Mouse (Mus musculus): Measurements from ENCODE around the gene H6pd. TPM values are rescaled to one million over a fixed set of nuclear protein-coding genes. Genes with fewer than 3 reads are reported as not detected.
A peak's percentile ranks its signal among the peaks of the same experiment; 100 is the strongest.

Gene H6pd
- polyA plus RNA-seq, 1 experiment from 2014 or later, result 11.4 TPM

DNA sequence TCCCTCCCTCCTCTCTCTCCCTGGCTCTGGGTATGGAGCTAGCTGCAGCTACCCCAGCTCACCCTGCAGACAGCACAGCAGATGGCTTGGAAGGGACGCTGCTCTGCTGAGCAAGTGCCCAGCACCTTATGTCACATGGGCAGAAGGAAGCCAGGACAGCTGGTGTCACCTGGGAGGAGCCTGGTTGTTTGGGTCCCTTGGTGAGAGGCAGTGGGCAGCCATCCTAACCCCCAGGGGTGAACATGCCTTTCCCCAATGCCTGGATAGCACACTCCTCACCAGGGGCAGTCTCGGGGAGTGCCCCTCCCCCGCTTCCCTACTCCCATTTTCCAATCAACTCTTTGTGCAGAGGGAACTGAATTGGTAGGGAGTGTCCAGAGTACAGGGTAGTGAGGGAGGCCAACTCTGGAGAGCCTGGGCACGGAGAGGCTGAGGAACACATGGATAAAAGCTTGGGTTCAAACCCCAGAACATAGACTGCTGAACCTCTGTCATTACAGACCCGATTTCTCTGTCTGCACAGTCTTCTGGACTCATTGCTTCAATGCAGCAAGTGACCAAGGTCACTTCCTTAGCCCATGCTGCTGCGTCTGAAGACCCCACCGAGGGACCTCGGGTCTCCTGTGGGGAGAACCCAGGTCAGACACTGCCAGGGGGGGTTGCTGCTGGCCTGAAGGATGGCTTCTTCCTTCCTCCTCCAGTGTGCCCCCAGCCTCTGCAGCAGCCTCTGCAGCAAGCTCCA is 18.4 kb downstream of the H6pd start:
- H3K36me3 ChIP-seq (ENCODE audit: control insufficient read depth, insufficient read depth), result no peaks in the 10 kb centered on the region
- peak overlapping the region; percentile 61 for H3K27ac ChIP-seq (ENCODE audit: low read length)
- peak overlapping the region; percentile 54 for H3K9ac ChIP-seq (ENCODE audit: low read length)
- no peaks in the 10 kb centered on the region for H3K9me3 ChIP-seq (replicated peaks; ENCODE audit: control insufficient read depth, low read length)
- ATAC-seq (replicated peaks; ENCODE audit: extremely low read depth, insufficient read depth, low FRiP score), result peak; percentile 35
- H3K27me3 ChIP-seq (ENCODE audit: control insufficient read depth, insufficient read depth, low read length), result no peaks in the 10 kb centered on the region
- H3K4me3 ChIP-seq (ENCODE audit: low read length), result no peak overlapping the region
- WGBS, result 24% methylated on average over 8 of the region's 8 CpGs
- H3K4me1 ChIP-seq (ENCODE audit: control insufficient read depth, insufficient read depth, low read length), result peaks cover 31% of the 10 kb centered on the region
- H3K4me2 ChIP-seq (ENCODE audit: low read depth, low read length), result 0 out of 2 replicates have a peak overlapping the region, but pooled peaks have one; percentile 19

- H3K4me3 ChIP-seq (ENCODE audit: low read length), result peak overlapping the region; percentile 42
- WGBS, result 6% methylated on average over 21 of the region's 21 CpGs
- peak; percentile 81 for ATAC-seq (replicated peaks; ENCODE audit: extremely low read depth, insufficient read depth, low FRiP score)
Observed at GRCm38 (mm10) chr4:149988931-149989556, 19.8 kb downstream of the H6pd start.

GRCm38 (mm10) chr4:149988301-149988700 is 20.5 kb downstream of the H6pd start:
- H3K9me3 ChIP-seq (replicated peaks; ENCODE audit: control insufficient read depth, low read length), result no peaks in the 10 kb centered on the region
- H3K27me3 ChIP-seq (ENCODE audit: control insufficient read depth, insufficient read depth, low read length), result no peaks in the 10 kb centered on the region
- H3K4me2 ChIP-seq (ENCODE audit: low read depth, low read length), result peak overlapping the region; percentile 70
- H3K27ac ChIP-seq (ENCODE audit: low read length), result no peak overlapping the region
- no peak for ATAC-seq (replicated peaks; ENCODE audit: extremely low read depth, insufficient read depth, low FRiP score)
- 72% methylated on average over 6 of the region's 6 CpGs for WGBS
- H3K36me3 ChIP-seq (ENCODE audit: control insufficient read depth, insufficient read depth), result no peaks in the 10 kb centered on the region
- H3K4me3 ChIP-seq (ENCODE audit: low read length), result no peak overlapping the region
- peaks cover 28% of the 10 kb centered on the region for H3K4me1 ChIP-seq (ENCODE audit: control insufficient read depth, insufficient read depth, low read length)
- no peak overlapping the region for H3K9ac ChIP-seq (ENCODE audit: low read length)

More at GRCm38 (mm10) chr4:149988931-149989556, 19.8 kb downstream of the H6pd start:
- H3K4me1 ChIP-seq (ENCODE audit: control insufficient read depth, insufficient read depth, low read length), result peaks cover 31% of the 10 kb centered on the region
- H3K9ac ChIP-seq (ENCODE audit: low read length), result no peak overlapping the region
- peak overlapping the region; percentile 47; the same call in 1 of the 2 replicates for H3K27ac ChIP-seq (ENCODE audit: low read length)
- no peaks in the 10 kb centered on the region for H3K36me3 ChIP-seq (ENCODE audit: control insufficient read depth, insufficient read depth)
- no peaks in the 10 kb centered on the region for H3K9me3 ChIP-seq (replicated peaks; ENCODE audit: control insufficient read depth, low read length)
- H3K4me2 ChIP-seq (ENCODE audit: low read depth, low read length), result peak overlapping the region; percentile 70
- no peaks in the 10 kb centered on the region for H3K27me3 ChIP-seq (ENCODE audit: control insufficient read depth, insufficient read depth, low read length)

GRCm38 (mm10) chr4:149986671-149987417 is 22.0 kb downstream of the H6pd start:
- Histone ChIP-seq H3K9ac (ENCODE audit: low read length) (no peak overlapping the region), H3K4me3 (ENCODE audit: low read length) (no peak overlapping the region), H3K36me3 (ENCODE audit: control insufficient read depth, insufficient read depth) (peaks cover 2% of the 10 kb centered on the region), H3K27me3 (ENCODE audit: control insufficient read depth, insufficient read depth, low read length) (no peaks in the 10 kb centered on the region), H3K27ac (ENCODE audit: low read length) (no peak overlapping the region), H3K9me3 (replicated peaks; ENCODE audit: control insufficient read depth, low read length) (no peaks in the 10 kb centered on the region), H3K4me2 (ENCODE audit: low read depth, low read length) (no peak overlapping the region), H3K4me1 (ENCODE audit: control insufficient read depth, insufficient read depth, low read length) (peaks cover 28% of the 10 kb centered on the region)
- WGBS, result 79% methylated on average over 10 of the region's 10 CpGs
- no peak for ATAC-seq (replicated peaks; ENCODE audit: extremely low read depth, insufficient read depth, low FRiP score)

DNA sequence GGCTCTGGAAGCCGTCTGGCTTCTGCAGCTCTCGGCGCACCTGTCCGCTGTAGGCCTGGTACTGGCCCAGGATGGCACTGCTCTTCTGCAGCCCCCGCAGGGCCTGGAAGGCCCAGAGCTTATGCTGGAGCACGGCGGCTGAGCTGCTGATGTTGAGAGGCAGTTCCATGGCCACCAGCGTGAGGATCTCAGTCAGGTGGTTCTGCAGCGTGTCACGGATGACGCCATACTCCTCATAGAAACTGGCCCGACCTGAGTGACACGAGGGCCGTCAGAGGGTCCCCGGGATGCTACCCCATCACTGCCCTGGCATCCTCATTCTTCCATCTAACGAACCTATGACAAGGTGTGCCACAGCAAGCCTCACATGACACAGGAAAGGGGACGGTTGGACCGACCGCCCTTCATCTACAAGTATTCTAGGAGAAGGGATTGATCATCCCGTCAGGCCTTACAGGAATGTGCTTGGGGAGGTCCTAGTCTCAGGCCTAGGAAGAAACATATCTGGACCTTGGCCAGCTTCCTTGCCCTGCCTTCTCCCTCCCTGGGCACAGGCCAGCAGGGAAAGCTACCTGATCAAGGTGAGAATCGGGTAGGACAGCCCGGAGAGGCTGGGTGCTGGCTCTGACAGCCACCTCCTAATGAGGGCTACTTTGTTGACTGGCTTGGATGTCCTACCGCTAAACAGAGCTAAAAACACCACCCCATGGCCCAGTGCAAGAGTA is 24.7 kb downstream of the H6pd start:
- Histone ChIP-seq H3K27me3 (ENCODE audit: control insufficient read depth, insufficient read depth, low read length) (no peaks in the 10 kb centered on the region), H3K9ac (ENCODE audit: low read length) (no peak overlapping the region), H3K4me2 (ENCODE audit: low read depth, low read length) (no peak overlapping the region), H3K4me3 (ENCODE audit: low read length) (no peak overlapping the region), H3K9me3 (replicated peaks; ENCODE audit: control insufficient read depth, low read length) (no peaks in the 10 kb centered on the region), H3K4me1 (ENCODE audit: control insufficient read depth, insufficient read depth, low read length) (peaks cover 15% of the 10 kb centered on the region), H3K36me3 (ENCODE audit: control insufficient read depth, insufficient read depth) (peaks cover 11% of the 10 kb centered on the region), H3K27ac (ENCODE audit: low read length) (no peak overlapping the region)
- WGBS, result 90% methylated on average over 23 of the region's 23 CpGs
- ATAC-seq (replicated peaks; ENCODE audit: extremely low read depth, insufficient read depth, low FRiP score), result no peak

GRCm38 (mm10) chr4:149982154-149982553 is 26.7 kb downstream of the H6pd start:
- no peak for ATAC-seq (replicated peaks; ENCODE audit: extremely low read depth, insufficient read depth, low FRiP score)
- H3K4me3 ChIP-seq (ENCODE audit: low read length), result no peak overlapping the region
- H3K36me3 ChIP-seq (ENCODE audit: control insufficient read depth, insufficient read depth), result peaks cover 11% of the 10 kb centered on the region
- H3K4me2 ChIP-seq (ENCODE audit: low read depth, low read length), result no peak overlapping the region
- 79% methylated on average over 15 of the region's 15 CpGs for WGBS
- H3K9ac ChIP-seq (ENCODE audit: low read length), result no peak overlapping the region
- no peaks in the 10 kb centered on the region for H3K27me3 ChIP-seq (ENCODE audit: control insufficient read depth, insufficient read depth, low read length)
- no peaks in the 10 kb centered on the region for H3K9me3 ChIP-seq (replicated peaks; ENCODE audit: control insufficient read depth, low read length)
- no peak overlapping the region for H3K27ac ChIP-seq (ENCODE audit: low read length)
- peaks cover 25% of the 10 kb centered on the region for H3K4me1 ChIP-seq (ENCODE audit: control insufficient read depth, insufficient read depth, low read length)

DNA sequence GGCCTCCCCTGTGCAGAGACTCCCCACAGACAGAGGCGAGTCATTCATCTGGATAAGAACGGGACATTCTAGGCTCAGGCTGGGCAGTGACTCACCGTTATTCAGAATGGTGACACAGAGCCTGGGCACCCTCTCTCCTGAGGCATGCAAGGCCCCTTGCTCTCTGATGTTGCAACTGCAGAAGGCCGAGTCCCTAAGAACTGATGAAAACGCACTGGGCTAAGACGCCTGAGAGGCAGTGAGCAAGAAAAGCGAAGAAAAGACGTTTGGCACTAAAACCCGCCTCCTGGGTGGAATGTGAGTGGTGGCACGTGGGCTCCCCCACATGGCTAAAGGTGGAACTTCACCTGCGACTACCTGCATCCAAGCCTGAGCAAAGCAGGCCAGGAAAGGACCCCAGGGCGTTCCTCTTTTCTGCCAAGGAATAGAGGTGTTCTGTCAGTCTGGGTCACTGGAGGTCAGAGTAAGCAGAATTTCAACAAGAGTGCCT is 29.0 kb downstream of the H6pd start:
- ATAC-seq (replicated peaks; ENCODE audit: extremely low read depth, insufficient read depth, low FRiP score), result peak; percentile 24; the same call in 1 of the 2 replicates
- 4% methylated on average over 12 of the region's 12 CpGs for WGBS
- peaks cover 32% of the 10 kb centered on the region for H3K4me1 ChIP-seq (ENCODE audit: control insufficient read depth, insufficient read depth, low read length)
- H3K4me2 ChIP-seq (ENCODE audit: low read depth, low read length), result peak overlapping the region; percentile 58
- H3K9me3 ChIP-seq (replicated peaks; ENCODE audit: control insufficient read depth, low read length), result no peaks in the 10 kb centered on the region
- H3K27ac ChIP-seq (ENCODE audit: low read length), result no peak overlapping the region
- peaks cover 11% of the 10 kb centered on the region for H3K36me3 ChIP-seq (ENCODE audit: control insufficient read depth, insufficient read depth)
- H3K9ac ChIP-seq (ENCODE audit: low read length), result peak overlapping the region; percentile 41
- H3K4me3 ChIP-seq (ENCODE audit: low read length), result peak overlapping the region; percentile 27
- no peaks in the 10 kb centered on the region for H3K27me3 ChIP-seq (ENCODE audit: control insufficient read depth, insufficient read depth, low read length)

GRCm38 (mm10) chr4:149978820-149979219 is 30.0 kb downstream of the H6pd start:
- Histone ChIP-seq H3K9ac (ENCODE audit: low read length) (0 out of 2 replicates have a peak overlapping the region, but pooled peaks have one; percentile 5), H3K9me3 (replicated peaks; ENCODE audit: control insufficient read depth, low read length) (no peaks in the 10 kb centered on the region), H3K27ac (ENCODE audit: low read length) (no peak overlapping the region), H3K36me3 (ENCODE audit: control insufficient read depth, insufficient read depth) (peaks cover 11% of the 10 kb centered on the region), H3K4me3 (ENCODE audit: low read length) (no peak overlapping the region), H3K27me3 (ENCODE audit: control insufficient read depth, insufficient read depth, low read length) (no peaks in the 10 kb centered on the region), H3K4me2 (ENCODE audit: low read depth, low read length) (no peak overlapping the region), H3K4me1 (ENCODE audit: control insufficient read depth, insufficient read depth, low read length) (peaks cover 33% of the 10 kb centered on the region)
- 81% methylated on average over 2 of the region's 2 CpGs for WGBS
- ATAC-seq (replicated peaks; ENCODE audit: extremely low read depth, insufficient read depth, low FRiP score), result no peak
